Mouse (Mus musculus) E14TG2a.4 (cell line): ENCODE results near the gene Slc2a3.

Source experiments
- H3K27me3 ChIP-seq: 2 replicates; pipeline ENCODE4 v1.6.1; 2014; ENCODE audit warnings: low read length, control low read depth; ENCODE audit not compliant: insufficient read depth
- H3K36me3 ChIP-seq: 2 replicates; pipeline ENCODE4 v1.6.1; 2014; ENCODE audit warnings: low read length, control low read depth; ENCODE audit not compliant: insufficient read depth
- H3K4me1 ChIP-seq: replicated peaks from 2 replicates; pipeline ENCODE4 v1.6.1; 2014; ENCODE audit warnings: low read depth, low read length, control low read depth
- H3K4me3 ChIP-seq: replicated peaks from 2 replicates; pipeline ENCODE4 v1.5.1; 2014; ENCODE audit warnings: mild to moderate bottlenecking, low read length
- H3K9me3 ChIP-seq: 2 replicates; pipeline ENCODE4 v1.6.1; 2014; ENCODE audit warnings: low read length, control low read depth
- CTCF ChIP-seq: conservative IDR thresholded peaks from 2 replicates; pipeline ENCODE4 v1.5.1; 2014; ENCODE audit warnings: low read length
- NANOG ChIP-seq: IDR thresholded peaks from 2 replicates; pipeline ENCODE4 v1.6.1; 2014; ENCODE audit warnings: borderline replicate concordance, low read length, mixed read lengths
- POU5F1 ChIP-seq: IDR thresholded peaks from 2 replicates; pipeline ENCODE4 v1.6.1; 2014; ENCODE audit warnings: low read length, borderline replicate concordance

Gene Slc2a3

DNA sequence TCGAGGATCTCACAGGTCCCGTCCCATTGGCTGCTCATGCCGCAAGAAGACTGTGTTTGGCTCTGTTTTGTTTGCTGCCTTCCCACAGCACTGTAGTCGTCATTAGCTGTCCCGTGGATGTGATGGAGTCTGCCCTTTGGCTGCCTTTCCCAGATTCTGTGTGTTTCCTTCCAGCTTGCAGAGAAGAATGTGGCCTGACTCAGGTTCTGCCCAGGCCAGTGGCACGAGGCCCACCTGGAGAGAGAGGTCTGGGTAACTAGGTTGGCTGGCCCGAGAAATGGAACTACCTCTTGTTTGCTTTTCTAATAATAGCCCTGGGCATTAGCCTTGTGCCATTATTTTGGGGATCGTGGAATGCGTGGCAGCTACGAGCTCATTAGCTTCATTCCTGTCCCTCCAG lies 22.6 kb upstream of the Slc2a3 start:
- no peaks in the 10 kb centered on the region for H3K36me3 ChIP-seq
- H3K27me3 ChIP-seq: peaks cover 49% of the 10 kb centered on the region
- H3K4me1 ChIP-seq: peaks cover 69% of the 10 kb centered on the region
- H3K4me3 ChIP-seq: no peak overlapping the region
- no peaks in the 10 kb centered on the region for H3K9me3 ChIP-seq
- TF ChIP-seq NANOG: no peak
- TF ChIP-seq POU5F1: no peak
- TF ChIP-seq CTCF: no peak

DNA sequence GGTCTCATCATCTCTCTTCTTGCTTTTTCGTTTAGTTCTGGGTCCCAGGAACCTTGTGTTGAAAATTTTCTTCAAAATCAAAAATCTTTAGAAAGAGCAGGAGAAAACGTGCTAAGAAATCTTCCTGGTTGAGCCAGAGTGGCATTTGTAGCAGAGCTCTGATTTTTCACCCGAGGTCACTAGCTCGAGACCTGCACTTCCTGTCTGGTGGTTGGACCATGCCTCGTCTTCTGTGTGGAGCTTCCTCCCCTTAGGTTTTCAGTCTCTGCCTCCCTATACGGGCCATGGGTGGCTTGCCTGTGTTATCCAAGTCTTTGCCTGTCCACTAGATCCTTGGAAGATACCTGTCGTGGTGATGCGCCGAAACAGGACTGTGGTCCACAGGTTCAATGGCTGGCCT lies 20.4 kb upstream of the Slc2a3 start:
- no peak overlapping the region for H3K4me3 ChIP-seq
- TF ChIP-seq NANOG: no peak
- no peak for TF ChIP-seq CTCF
- TF ChIP-seq POU5F1: no peak
- peaks cover 66% of the 10 kb centered on the region for H3K4me1 ChIP-seq

DNA sequence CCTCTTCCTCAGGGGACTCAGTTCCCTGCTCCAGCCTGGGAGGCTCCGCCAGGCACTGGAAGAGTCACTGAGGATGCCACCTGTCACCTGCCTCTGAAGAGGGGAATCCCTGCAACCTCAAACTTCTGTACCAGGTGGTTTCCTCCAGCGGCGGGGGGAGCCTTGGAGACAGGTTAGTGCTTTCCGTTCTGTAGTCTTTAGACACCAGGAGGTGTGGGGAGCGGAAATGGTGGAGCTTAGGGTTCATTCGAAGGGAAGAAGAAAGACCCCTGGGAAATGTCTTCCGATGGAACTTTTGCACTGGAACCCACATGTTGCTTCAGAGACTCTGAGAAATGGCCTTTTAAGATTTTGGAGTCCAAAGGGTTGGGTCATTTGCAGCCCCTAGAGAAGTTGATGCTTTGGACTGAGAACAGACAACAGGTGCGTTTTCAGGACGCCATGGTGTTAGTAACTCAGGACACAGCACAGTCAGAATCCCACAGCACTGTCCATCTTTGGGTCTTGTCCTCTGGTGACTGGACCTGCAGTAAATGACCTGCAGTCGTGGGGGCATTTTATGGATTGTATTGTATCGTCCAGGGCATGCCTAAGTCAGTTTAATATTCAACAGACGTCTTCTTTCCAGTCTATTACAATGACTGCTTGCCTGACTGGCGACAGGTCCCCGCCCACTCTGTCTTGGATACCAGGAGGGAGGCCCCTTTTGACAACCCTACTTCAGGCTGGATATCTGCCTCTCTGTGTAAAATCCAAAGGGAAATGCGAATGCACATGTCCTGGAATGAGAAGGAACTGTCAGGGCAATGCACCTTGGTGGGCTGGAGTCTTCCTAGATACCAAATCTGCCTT lies 19.6 kb upstream of the Slc2a3 start:
- H3K4me3 ChIP-seq: peak overlapping the region; percentile 89
- H3K36me3 ChIP-seq: no peaks in the 10 kb centered on the region
- peaks cover 63% of the 10 kb centered on the region for H3K27me3 ChIP-seq
- no peaks in the 10 kb centered on the region for H3K9me3 ChIP-seq
- peaks cover 59% of the 10 kb centered on the region for H3K4me1 ChIP-seq
- TF ChIP-seq CTCF: no peak
- no peak for TF ChIP-seq POU5F1

More for the DNA sequence above, 20.4 kb upstream of the Slc2a3 start:
- H3K9me3 ChIP-seq: no peaks in the 10 kb centered on the region
- no peaks in the 10 kb centered on the region for H3K36me3 ChIP-seq
- peaks cover 63% of the 10 kb centered on the region for H3K27me3 ChIP-seq

DNA sequence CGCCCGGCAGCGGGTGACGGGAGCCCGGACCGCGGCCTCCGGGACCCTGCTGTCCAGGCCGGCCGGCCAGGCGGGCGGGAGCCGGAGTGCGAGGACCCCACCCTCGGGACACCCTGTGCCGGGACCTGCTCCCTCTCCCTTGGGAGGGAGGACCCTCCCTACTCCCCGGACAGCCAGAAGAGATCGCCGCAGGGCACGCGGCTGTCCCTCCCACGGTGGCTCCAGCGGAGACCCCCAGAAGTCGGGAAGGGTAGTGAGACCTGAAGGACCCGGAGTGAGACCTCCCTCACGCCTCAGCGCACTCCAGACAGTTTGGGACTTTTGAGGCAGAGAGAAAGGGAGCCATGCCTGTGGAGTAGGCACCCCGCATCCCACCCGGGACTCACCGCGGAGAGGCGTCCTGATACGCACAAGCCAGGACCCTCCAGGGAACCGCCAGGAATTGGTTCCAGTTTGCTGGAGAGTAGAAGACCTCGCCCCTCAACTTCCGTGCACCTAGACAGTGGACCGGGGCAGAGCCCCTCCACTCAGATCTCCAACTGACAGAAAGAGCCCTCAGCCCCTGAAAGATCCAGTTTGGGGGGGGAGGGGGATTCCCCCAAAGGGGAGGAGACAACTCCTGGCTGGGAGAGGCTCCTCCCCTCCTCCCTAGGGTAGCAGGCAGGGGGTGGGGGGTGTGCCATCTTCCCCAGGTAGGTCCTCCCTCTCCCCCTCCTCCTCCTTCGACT lies 18.8 kb upstream of the Slc2a3 start:
- Histone ChIP-seq H3K27me3 (peaks cover 56% of the 10 kb centered on the region), H3K9me3 (no peaks in the 10 kb centered on the region), H3K4me3 (peak overlapping the region; percentile 89), H3K4me1 (peaks cover 52% of the 10 kb centered on the region), H3K36me3 (no peaks in the 10 kb centered on the region)
- no peak for TF ChIP-seq CTCF
- TF ChIP-seq POU5F1: no peak
- TF ChIP-seq NANOG: no peak

DNA sequence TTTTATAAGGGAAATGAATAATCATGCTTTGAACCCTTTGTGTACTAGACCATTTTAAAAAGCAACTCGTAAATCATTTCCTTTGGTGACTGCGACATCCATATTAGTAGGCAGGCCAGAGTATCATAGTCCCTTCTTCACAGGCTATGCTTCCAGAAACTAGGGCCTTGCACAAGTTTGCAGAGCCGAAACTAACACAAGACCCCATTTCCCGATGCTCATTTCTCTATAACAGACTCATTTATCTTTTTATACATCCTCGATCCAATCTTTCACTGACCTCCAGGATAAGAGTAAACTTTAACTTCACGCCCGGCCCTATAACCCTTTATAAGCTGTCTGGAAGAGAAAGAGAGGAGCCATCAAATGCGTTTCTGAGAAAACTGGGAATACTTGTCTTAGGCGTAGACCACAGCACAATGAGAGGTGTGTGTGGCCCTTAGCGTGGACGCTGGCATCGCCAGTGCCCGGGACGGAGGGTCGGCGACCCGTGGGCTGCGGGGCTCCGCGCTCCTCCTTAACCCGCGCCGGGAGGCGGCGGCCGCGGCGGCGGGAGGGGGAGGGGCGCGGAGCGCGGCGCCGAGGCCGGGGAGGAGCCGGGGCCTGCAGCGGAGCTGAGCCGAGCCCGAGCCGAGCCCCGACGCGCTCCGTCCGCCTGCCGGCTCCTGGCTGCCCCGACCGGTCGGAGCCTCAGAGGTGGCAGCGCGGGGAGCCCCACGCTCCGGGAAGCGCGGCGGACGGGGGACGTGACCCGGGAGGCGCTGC lies 18.0 kb upstream of the Slc2a3 start, which contains the start of gene Foxj2:
Foxj2 (plus strand) TSS at position 609 of the 765 bp plus-strand sequence.
- Histone ChIP-seq H3K9me3 (no peaks in the 10 kb centered on the region), H3K27me3 (peaks cover 49% of the 10 kb centered on the region), H3K36me3 (no peaks in the 10 kb centered on the region), H3K4me1 (peaks cover 50% of the 10 kb centered on the region), H3K4me3 (peak within 1 kb of the TSS; percentile 89)
- no peak for TF ChIP-seq CTCF
- TF ChIP-seq NANOG: no peak
- no peak for TF ChIP-seq POU5F1

GRCm38 (mm10) chr6:122813640-122814039 lies 12.2 kb upstream of the Slc2a3 start:
- TF ChIP-seq POU5F1 (no peak), NANOG (no peak), CTCF (no peak)
- peaks cover 10% of the 10 kb centered on the region for H3K27me3 ChIP-seq
- H3K36me3 ChIP-seq: no peaks in the 10 kb centered on the region
- no peak overlapping the region for H3K4me3 ChIP-seq
- peaks cover 44% of the 10 kb centered on the region for H3K4me1 ChIP-seq
- no peaks in the 10 kb centered on the region for H3K9me3 ChIP-seq

DNA sequence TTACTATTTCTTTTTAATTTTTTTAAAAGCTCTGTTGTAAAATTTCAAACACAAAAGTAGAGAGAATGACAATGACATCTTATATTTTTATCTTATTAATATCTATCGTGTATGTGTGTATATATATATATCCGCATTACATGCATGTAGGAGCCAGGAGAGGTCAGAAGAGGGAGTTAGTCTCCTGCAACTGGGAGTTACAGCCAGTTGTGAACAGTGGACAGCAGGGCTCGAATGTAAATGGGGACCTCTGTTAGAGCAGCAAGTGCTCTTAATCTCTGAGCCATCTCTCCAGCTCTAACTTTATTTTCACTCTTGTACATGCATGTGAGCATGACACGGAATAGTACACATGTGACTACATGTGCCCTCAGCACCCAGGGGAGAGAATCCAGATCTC lies 11.3 kb upstream of the Slc2a3 start:
- TF ChIP-seq NANOG: no peak
- no peaks in the 10 kb centered on the region for H3K9me3 ChIP-seq
- H3K4me3 ChIP-seq: no peak overlapping the region
- peaks cover 39% of the 10 kb centered on the region for H3K4me1 ChIP-seq
- no peaks in the 10 kb centered on the region for H3K36me3 ChIP-seq
- 0 out of 2 replicates have a peak, but pooled peaks cover 2% of the 10 kb centered on the region for H3K27me3 ChIP-seq

DNA sequence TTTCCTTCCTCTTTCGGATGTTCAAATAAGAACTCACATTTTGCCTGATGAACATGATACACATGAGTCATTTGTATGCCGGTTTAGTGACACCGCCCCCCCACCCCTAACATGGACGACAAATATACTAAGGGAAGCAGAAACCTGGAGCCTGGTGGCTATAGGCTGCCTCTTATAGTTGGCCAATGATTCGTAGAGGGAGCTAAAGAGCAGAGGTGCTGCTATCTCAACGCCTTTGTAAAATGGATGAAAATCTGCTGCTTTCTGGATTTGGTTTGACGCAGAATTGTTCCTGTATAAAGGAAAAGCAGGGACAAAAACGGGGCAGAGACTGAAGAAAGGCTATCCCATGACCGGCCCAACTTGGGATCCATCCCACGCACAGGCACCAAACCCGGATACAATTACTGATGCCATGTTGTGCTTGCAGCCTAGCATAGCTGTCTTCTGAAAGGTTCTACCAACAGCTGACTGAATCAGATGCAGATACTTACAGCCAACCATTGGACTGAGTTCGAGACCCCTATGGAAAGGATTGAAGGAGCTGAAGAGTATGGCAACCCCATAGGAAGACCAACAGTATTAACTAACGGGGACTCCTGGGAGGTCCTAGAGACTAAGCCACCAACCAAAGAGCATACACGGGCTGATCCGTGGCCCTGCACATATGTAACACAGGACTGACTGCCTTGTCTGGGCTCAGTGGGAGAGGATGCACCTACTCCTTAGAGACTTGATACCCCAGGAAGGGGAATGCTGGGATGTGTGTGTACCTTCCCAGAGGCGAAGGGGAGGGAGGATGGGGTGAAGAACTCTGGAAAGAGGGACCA lies 10.5 kb upstream of the Slc2a3 start:
- Histone ChIP-seq H3K4me3 (peak overlapping the region; percentile 93), H3K36me3 (no peaks in the 10 kb centered on the region)
- no peak for TF ChIP-seq CTCF
- TF ChIP-seq NANOG: no peak
- TF ChIP-seq POU5F1: no peak

More for the DNA sequence above, 10.5 kb upstream of the Slc2a3 start:
- H3K4me1 ChIP-seq: peaks cover 39% of the 10 kb centered on the region
- H3K9me3 ChIP-seq: no peaks in the 10 kb centered on the region
- no peaks in the 10 kb centered on the region for H3K27me3 ChIP-seq
